Mouse (Mus musculus) activated CD4-positive, CD25-positive, alpha-beta regulatory T cell, adult 9 weeks (primary cell): ENCODE results near the gene Mid1ip1. TPM values are rescaled to one million over a fixed set of nuclear protein-coding genes. Genes with fewer than 3 reads are reported as not detected.

ENCODE experiments used
- polyA plus RNA-seq: library from polyadenylated mRNA; unstranded; fragments of 100-300 nt; shearing (Covaris generic); gene quantifications from one replicate; pipeline ENCODE4 v1.2.1, GENCODE M21; 2017

Gene Mid1ip1
- 34.9 TPM for polyA plus RNA-seq

DNA sequence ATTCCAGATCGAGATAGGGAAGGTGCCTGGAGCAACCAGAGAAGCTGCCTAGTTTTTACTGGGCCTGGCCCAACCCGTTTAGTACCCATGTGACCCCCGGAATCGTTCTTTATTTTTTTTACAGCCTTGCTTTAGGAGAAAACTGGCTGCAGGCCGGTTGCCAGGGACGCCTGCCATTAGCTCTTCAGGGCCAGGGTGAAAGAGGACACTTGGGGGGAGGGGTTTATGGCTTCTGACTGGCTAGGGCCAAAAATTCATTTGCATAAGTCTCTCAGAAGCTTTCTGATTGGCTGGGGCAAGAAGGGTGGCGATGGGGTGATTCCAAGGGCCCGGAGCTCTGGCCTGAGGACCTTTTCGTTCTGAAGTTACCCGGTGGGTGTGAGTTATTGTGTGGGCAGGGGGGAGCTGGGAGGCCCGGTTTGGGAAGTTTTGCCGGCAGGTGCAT lies at the start of gene Mid1ip1:
TSS of gene Mid1ip1 (plus strand) at position 318 of the 445 bp plus-strand sequence.

Other genes with a start within 250 kb of the Mid1ip1 start
- gene Tspan7, start 229.9 kb upstream of the Mid1ip1 start, polyA plus RNA-seq: not detected